Mouse (Mus musculus) T-helper 2 cell (primary cell): ENCODE measurements around the gene Wasf2.

ENCODE experiments used
- in situ Hi-C: fragments of 300-600 bp; cut with MboI, MseI; formaldehyde crosslinking; loops from one replicate; pipeline ENCODE4 v1.15.1; 2025; ENCODE audit warnings: high pct_unique_total_duplicates

The Wasf2 gene

GRCm38 (mm10) chr4:133200343-133200742 is 70.0 kb downstream of the Wasf2 start:
- in situ Hi-C loops: no loop called here

GRCm38 (mm10) chr4:133201006-133201771 is 70.9 kb downstream of the Wasf2 start:
- in situ Hi-C loops: no loop called here

- in situ Hi-C loops: no loop called here
Measured at GRCm38 (mm10) chr4:133202254-133202653, 71.9 kb downstream of the Wasf2 start.

- in situ Hi-C loops: no loop called here
Measured at GRCm38 (mm10) chr4:133203591-133203990, 73.3 kb downstream of the Wasf2 start.

- in situ Hi-C loops: no loop called here
Measured at GRCm38 (mm10) chr4:133204379-133204778, 74.1 kb downstream of the Wasf2 start.

GRCm38 (mm10) chr4:133209366-133209765 is 79.1 kb downstream of the Wasf2 start:
- in situ Hi-C loops: no loop called here

- in situ Hi-C loops: loop anchor here (5.0 kb wide), 1 partner anchor 87 kb away; no protein-coding TSS in a partner anchor
Measured at GRCm38 (mm10) chr4:133210023-133210787, 79.9 kb downstream of the Wasf2 start.

- in situ Hi-C loops: loop anchor here (5.0 kb wide), 1 partner anchor 86 kb away; no protein-coding TSS in a partner anchor
Measured at GRCm38 (mm10) chr4:133210788-133211390, 80.6 kb downstream of the Wasf2 start.

GRCm38 (mm10) chr4:133211751-133212561 is 81.7 kb downstream of the Wasf2 start, which contains the start of the genes Cd164l2 and Gpr3:
TSS of gene Cd164l2 (plus strand) at chr4:133212131.
TSS of gene Gpr3 (minus strand) at chr4:133212536.
- in situ Hi-C loops: loop anchor here (5.0 kb wide), 1 partner anchor 85 kb away; no protein-coding TSS in a partner anchor

- in situ Hi-C loops: loop anchor here (5.0 kb wide), 1 partner anchor 85 kb away; no protein-coding TSS in a partner anchor
Measured at GRCm38 (mm10) chr4:133212562-133213267, 82.4 kb downstream of the Wasf2 start.

- in situ Hi-C loops: loop anchor here (5.0 kb wide), 1 partner anchor 84 kb away; no protein-coding TSS in a partner anchor
Measured at GRCm38 (mm10) chr4:133213268-133213590, 82.9 kb downstream of the Wasf2 start.

- in situ Hi-C loops: loop anchor here (5.0 kb wide), 1 partner anchor 84 kb away; no protein-coding TSS in a partner anchor
Measured at GRCm38 (mm10) chr4:133213661-133214060, 83.4 kb downstream of the Wasf2 start.

GRCm38 (mm10) chr4:133217641-133218040 is 87.3 kb downstream of the Wasf2 start:
- in situ Hi-C loops: no loop called here

GRCm38 (mm10) chr4:133218745-133219144 is 88.4 kb downstream of the Wasf2 start:
- in situ Hi-C loops: no loop called here

- in situ Hi-C loops: no loop called here
Measured at GRCm38 (mm10) chr4:133220656-133221055, 90.4 kb downstream of the Wasf2 start.

GRCm38 (mm10) chr4:133221701-133222100 is 91.4 kb downstream of the Wasf2 start:
- in situ Hi-C loops: no loop called here

- in situ Hi-C loops: no loop called here
Measured at GRCm38 (mm10) chr4:133223875-133224274, 93.6 kb downstream of the Wasf2 start.

- in situ Hi-C loops: no loop called here
Measured at GRCm38 (mm10) chr4:133226073-133226472, 95.8 kb downstream of the Wasf2 start.

- in situ Hi-C loops: no loop called here
Measured at GRCm38 (mm10) chr4:133227636-133228035, 97.3 kb downstream of the Wasf2 start.

GRCm38 (mm10) chr4:133229582-133229981 is 99.3 kb downstream of the Wasf2 start:
- in situ Hi-C loops: no loop called here
